Mouse (Mus musculus) erythroblast, embryonic 14.5 days (primary cell): ENCODE results near the gene Slc4a8. TPM values are rescaled to one million over a fixed set of nuclear protein-coding genes. Genes with fewer than 3 reads are reported as not detected.

ENCODE experiments used
- H3K27me3 ChIP-seq: 2 replicates; pipeline ENCODE4 v1.6.1; 2012; ENCODE audit warnings: inconsistent platforms; ENCODE audit not compliant: control insufficient read depth
- H3K36me3 ChIP-seq: 2 replicates; pipeline ENCODE4 v1.6.1; 2012; ENCODE audit warnings: mild to moderate bottlenecking, inconsistent platforms; ENCODE audit not compliant: control insufficient read depth
- H3K4me1 ChIP-seq: 2 replicates; pipeline ENCODE4 v1.6.1; 2012; ENCODE audit warnings: inconsistent platforms; ENCODE audit not compliant: control insufficient read depth
- H3K4me3 ChIP-seq: replicated peaks from 2 replicates; pipeline ENCODE3; 2012; ENCODE audit warnings: moderate library complexity, mild to moderate bottlenecking, inconsistent platforms
- H3K9me3 ChIP-seq: 2 replicates; pipeline ENCODE4 v1.6.1; 2012; ENCODE audit warnings: low read length, inconsistent platforms, mixed read lengths; ENCODE audit not compliant: control insufficient read depth
- GATA1 ChIP-seq: IDR thresholded peaks from 2 replicates; pipeline ENCODE4 v1.6.1; 2012; ENCODE audit warnings: low read length, inconsistent platforms, mixed read lengths
- TAL1 ChIP-seq: IDR thresholded peaks from 3 replicates; pipeline ENCODE4 v1.6.1; 2012; ENCODE audit warnings: low read length, inconsistent platforms, mixed read lengths
- polyA plus RNA-seq: library from polyadenylated mRNA; stranded (reverse); fragments of >175 nt; gene quantifications from 2 replicates; pipeline ENCODE4 v1.2.3, GENCODE M21; 2012

The Slc4a8 gene
- polyA plus RNA-seq, 1 experiment = 0.09 TPM

DNA sequence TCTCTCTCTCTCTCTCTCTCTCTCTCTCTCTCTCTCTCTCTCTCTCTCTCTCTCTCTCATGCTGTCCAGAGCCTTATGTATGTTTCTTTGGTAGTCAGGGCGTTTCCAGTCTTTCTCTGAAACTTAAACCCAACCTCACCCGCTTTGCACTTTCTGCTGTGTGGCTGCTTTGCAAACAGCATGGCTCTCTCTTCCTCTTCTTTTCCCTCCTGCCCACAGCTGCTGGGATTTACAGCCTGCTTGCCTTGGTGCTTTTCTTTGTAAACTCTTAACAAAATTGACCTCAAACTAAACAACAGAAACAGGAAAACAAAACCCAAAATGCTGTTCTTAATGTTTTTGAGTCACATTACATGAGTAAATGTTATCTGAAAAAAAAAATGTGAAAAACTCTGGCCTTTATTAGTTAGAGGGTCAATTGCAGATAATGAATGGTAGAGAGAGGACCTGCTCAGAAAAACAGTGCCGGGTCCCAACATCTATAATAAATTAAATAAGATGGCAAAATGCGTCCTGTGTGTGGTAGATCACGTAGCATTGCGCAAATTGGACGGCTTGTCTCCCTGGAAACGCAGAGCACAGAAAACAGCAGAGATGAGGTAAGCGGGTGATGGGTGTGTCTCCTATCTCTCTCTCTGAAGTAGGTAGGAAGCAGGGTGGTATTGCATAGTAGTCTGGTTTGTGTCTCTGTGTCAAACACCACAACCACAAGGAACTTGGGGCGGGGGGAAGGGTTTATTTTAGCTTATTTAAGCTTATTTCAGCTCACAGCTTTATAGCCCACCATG lies 11.6 kb upstream of the Slc4a8 start:
- peaks cover 65% of the 10 kb centered on the region for H3K4me1 ChIP-seq
- TF ChIP-seq GATA1 = no peak
- no peak for TF ChIP-seq TAL1
- H3K4me3 ChIP-seq = no peak overlapping the region
- peaks cover 21% of the 10 kb centered on the region for H3K27me3 ChIP-seq
- H3K9me3 ChIP-seq = no peaks in the 10 kb centered on the region
- H3K36me3 ChIP-seq = no peaks in the 10 kb centered on the region; the same call in 1 of the 2 replicates

DNA sequence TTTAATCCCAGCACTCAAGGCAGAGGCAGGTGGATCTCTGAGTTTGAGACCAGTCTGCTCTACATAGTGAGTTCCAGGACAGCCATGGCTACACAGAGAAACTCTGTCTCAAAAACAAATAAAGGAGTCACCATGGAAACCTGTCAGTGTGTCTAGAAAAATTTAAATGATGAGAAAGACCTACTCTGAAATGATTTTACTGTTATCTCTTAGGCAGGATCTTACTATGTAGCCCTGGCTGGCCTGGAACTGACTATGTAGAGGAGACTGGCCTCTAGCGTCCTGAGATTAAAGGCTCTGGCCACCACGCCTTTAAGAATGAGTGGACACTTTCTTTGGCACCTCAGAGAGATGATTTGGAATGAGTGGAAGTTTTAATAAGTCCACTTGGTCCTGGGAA lies 9.1 kb upstream of the Slc4a8 start:
- peaks cover 44% of the 10 kb centered on the region for H3K4me1 ChIP-seq
- H3K27me3 ChIP-seq = peaks cover 42% of the 10 kb centered on the region
- TF ChIP-seq TAL1 (no peak), GATA1 (no peak)
- H3K4me3 ChIP-seq = no peak overlapping the region
- H3K36me3 ChIP-seq = no peaks in the 10 kb centered on the region
- peaks cover 6% of the 10 kb centered on the region; the same call in 1 of the 2 replicates for H3K9me3 ChIP-seq

DNA sequence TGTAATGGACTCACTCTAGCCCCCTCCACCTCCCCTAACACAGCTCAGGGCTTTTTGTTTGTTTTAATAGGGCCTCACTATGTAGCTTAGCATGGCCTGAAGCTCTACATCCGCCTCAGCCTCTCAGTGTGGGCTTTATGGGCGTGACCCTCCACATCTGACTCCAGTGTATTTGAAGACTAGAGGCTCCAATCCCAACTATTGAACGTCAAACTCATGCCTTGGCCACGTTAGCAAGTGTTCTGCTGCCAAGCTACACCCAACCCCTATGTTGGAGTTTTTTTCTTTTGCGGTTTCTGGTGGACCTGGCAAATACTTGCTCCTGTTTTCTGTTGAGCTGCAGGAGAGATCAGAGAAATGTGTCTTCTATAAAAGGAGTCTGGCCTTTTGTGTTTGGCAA lies 8.5 kb upstream of the Slc4a8 start:
- Histone ChIP-seq H3K4me1 (peaks cover 41% of the 10 kb centered on the region), H3K9me3 (peaks cover 6% of the 10 kb centered on the region; the same call in 1 of the 2 replicates), H3K27me3 (peaks cover 45% of the 10 kb centered on the region), H3K4me3 (no peak overlapping the region), H3K36me3 (no peaks in the 10 kb centered on the region)
- no peak for TF ChIP-seq TAL1
- no peak for TF ChIP-seq GATA1

DNA sequence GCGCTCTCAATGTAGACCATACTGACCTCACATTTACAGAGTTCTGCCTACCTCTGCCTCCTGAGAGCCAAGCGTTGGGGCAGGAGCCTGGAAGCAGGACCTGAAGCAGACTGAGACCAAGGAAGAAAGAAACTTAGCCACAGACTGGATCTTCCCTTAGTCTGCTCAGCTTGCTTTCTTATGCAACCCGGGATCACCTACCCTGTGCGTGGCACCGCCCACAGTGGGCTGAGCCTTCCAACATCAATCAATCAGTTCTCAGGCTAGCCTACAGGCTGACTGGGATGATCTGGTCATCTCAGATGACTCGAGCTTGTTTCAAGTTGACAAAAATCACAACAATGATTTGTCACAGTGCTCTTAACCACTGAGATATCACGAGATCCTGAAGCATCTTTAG lies 7.5 kb upstream of the Slc4a8 start:
- TF ChIP-seq TAL1 = no peak
- no peak for TF ChIP-seq GATA1
- Histone ChIP-seq H3K9me3 (peaks cover 6% of the 10 kb centered on the region; the same call in 1 of the 2 replicates), H3K27me3 (peaks cover 47% of the 10 kb centered on the region), H3K36me3 (no peaks in the 10 kb centered on the region), H3K4me3 (no peak overlapping the region), H3K4me1 (peaks cover 34% of the 10 kb centered on the region)

DNA sequence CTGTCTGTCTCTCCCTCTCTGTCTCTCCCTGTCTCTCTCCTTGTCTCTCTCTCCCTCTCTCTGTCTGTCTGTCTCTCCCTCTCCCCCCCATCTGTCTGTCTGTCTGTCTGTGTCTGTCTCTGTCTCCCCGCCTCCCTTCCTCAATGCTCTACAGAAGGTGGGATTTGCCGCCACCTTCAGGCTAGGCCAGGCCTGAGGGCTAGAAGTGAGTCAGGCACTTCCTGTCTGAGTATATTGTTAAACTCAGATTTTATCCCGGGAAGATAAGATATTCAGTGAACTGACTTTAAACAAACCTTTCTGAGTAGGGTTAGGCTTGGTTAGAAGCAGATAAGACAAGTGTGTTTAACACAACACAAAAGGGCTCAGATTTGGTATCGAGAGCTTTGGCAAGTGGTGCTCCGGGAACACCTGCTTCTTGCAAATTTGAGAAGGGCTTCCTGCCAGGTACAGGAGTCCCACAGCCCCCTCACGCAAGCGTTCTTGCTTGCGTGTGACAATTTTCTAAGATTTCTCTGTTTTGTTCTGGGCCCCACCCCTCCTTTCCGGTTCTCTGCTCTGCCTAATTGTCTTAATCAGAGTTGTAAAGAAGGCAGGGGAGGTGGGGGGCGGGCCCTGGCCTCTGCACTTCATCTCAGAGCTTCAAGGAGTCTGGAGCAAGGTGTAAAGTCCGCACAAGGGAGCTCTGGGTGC lies 6.6 kb upstream of the Slc4a8 start:
- H3K36me3 ChIP-seq = no peaks in the 10 kb centered on the region
- peaks cover 54% of the 10 kb centered on the region for H3K27me3 ChIP-seq
- H3K4me1 ChIP-seq = peaks cover 25% of the 10 kb centered on the region
- peaks cover 6% of the 10 kb centered on the region; the same call in 1 of the 2 replicates for H3K9me3 ChIP-seq
- H3K4me3 ChIP-seq = no peak overlapping the region
- TF ChIP-seq TAL1 (no peak), GATA1 (no peak)

DNA sequence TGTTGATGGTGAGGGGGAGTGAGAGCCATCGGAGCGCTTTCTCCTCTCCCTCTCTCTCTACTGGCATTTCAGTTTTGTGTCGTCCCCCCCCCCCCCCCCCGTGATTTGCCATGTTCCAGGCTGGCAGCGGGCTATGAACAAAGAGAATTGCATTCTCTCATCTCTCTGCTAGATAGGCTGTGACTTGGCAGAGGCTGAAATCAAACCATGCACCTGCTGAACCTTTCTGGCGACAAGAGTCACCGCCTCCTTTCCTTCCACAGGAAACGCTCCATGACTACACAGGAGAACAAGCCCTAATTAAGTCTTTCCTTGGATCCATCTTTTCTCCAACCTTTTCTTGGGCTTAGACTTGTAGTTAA lies 6.1 kb upstream of the Slc4a8 start:
- Histone ChIP-seq H3K4me3 (no peak overlapping the region), H3K27me3 (peaks cover 60% of the 10 kb centered on the region), H3K4me1 (peaks cover 19% of the 10 kb centered on the region), H3K9me3 (peaks cover 6% of the 10 kb centered on the region; the same call in 1 of the 2 replicates), H3K36me3 (no peaks in the 10 kb centered on the region)
- TF ChIP-seq GATA1 (no peak), TAL1 (no peak)

DNA sequence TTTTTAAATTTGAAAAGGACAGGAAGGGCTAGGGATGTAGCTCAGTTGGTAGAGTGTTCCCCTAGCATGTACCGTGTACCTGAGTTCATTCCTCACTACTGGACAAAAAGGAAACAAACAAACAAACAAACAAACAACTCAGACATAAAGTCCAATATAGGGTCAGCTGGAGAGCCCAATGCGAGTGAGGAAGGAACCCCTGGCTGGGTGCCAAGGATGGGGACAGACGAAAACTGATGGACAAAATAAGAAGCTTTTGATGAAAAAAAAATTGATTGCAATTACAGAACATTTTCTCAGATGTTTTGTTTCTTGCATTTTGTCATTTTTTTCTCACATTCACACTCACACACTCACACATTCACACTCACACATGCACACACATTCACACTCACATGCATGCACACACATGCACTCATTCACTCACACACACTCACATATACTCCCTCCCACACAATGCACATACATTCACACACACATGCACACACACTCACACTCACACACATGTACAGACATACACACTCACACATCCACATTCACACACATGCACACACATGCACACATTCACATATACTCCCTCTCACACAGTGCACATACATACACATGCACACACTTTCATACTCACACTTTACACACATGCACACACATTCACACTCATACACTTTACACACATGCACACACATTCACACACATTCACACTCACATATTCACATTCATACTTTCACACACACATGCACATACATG lies 5.5 kb upstream of the Slc4a8 start:
- TF ChIP-seq TAL1 = no peak
- no peak for TF ChIP-seq GATA1
- H3K27me3 ChIP-seq = peaks cover 65% of the 10 kb centered on the region

DNA sequence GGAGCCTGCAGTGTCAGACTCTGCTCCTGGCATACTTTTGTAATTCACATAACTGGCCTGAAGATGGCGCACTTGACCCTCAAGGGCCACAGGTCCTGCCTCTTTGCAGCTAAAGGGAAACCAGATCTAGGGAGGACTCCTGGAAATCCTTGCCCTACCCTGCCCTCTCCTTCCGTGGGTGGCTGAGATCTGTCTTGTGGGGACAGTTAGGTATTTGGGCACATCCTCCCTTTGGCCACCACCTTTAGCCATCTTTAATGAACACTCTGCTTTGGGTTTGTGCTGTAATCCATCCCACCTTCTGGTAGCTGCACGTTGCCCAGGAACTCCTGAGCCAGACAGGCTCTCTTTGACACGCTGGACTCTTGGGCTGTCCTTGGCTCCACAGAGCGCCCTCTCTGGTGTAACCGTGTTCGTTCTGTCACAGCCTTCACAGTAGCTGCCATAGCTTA lies 4.0 kb upstream of the Slc4a8 start:
- no peaks in the 10 kb centered on the region for H3K36me3 ChIP-seq
- peaks cover 26% of the 10 kb centered on the region for H3K4me1 ChIP-seq
- peaks cover 8% of the 10 kb centered on the region; the same call in 1 of the 2 replicates for H3K9me3 ChIP-seq
- no peak overlapping the region for H3K4me3 ChIP-seq
- no peak for TF ChIP-seq TAL1
- TF ChIP-seq GATA1 = no peak
- peaks cover 78% of the 10 kb centered on the region for H3K27me3 ChIP-seq

More for the DNA sequence above, 5.5 kb upstream of the Slc4a8 start:
- peaks cover 6% of the 10 kb centered on the region; the same call in 1 of the 2 replicates for H3K9me3 ChIP-seq
- peaks cover 17% of the 10 kb centered on the region for H3K4me1 ChIP-seq
- no peaks in the 10 kb centered on the region for H3K36me3 ChIP-seq
- H3K4me3 ChIP-seq = no peak overlapping the region

DNA sequence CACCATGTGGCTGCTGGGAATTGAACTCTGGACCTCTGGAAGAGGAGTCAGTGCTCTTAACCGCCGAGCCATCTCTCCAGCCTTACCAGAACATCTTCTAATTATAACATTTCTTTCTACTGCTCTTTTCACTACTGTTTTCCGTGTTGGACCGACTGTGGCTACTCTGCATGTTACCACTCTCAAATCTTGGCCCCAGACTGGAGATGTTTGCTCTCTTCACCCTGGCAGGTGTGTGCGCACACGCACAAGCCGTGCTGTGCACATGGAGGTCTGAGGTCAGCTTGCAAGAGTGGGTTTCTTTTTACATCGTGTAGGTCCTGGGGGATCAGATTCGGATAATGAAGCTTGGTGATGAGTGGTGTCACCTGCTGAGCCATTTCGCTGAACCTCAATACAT lies 2.3 kb upstream of the Slc4a8 start:
- no peaks in the 10 kb centered on the region for H3K36me3 ChIP-seq
- TF ChIP-seq TAL1 = no peak
- TF ChIP-seq GATA1 = no peak
- peaks cover 25% of the 10 kb centered on the region for H3K4me1 ChIP-seq
- H3K27me3 ChIP-seq = peaks cover 84% of the 10 kb centered on the region
- H3K9me3 ChIP-seq = peaks cover 8% of the 10 kb centered on the region; the same call in 1 of the 2 replicates
- H3K4me3 ChIP-seq = no peak overlapping the region
